Mouse (Mus musculus) MEL (cell line): ENCODE data around the gene Fam177a.
"Not testable (repeated sequence)": the region's sequence is repeated elsewhere in the genome, so short reads cannot be mapped to it uniquely, and the experiment has no call there.

Experiments
- CTCF ChIP-seq, 3 experiments: IDR thresholded peaks in 2 of 3; conservative IDR thresholded peaks in 1 of 3; 2 replicates each; pipeline ENCODE4 v1.5.1; 2011 to 2012; ENCODE audit warnings: low read length in 3 of 3, low read depth in 2 of 3, mild to moderate bottlenecking in 2 of 3, improper control_type of control experiment in 1 of 3, inconsistent platforms in 1 of 3, mixed read lengths in 1 of 3, moderate library complexity in 1 of 3; ENCODE audit not compliant: control insufficient read depth in 1 of 3, insufficient read depth in 1 of 3, poor library complexity in 1 of 3, severe bottlenecking in 1 of 3
- E2F4 ChIP-seq: IDR thresholded peaks from 2 replicates; pipeline ENCODE4 v1.6.1; 2011; ENCODE audit warnings: low read depth, low read length, improper control_type of control experiment, borderline replicate concordance
- EP300 ChIP-seq, 2 experiments: IDR thresholded peaks; 2 replicates each; pipeline ENCODE4 v1.6.1; 2011; ENCODE audit warnings: improper control_type of control experiment in 2 of 2, low read length in 2 of 2, low read depth in 1 of 2, mild to moderate bottlenecking in 1 of 2
- ETS1 ChIP-seq: IDR thresholded peaks from 2 replicates; pipeline ENCODE4 v1.6.1; 2012; ENCODE audit warnings: low read depth, mild to moderate bottlenecking, inconsistent platforms, low read length, improper control_type of control experiment, moderate library complexity
- GATA1 ChIP-seq: IDR thresholded peaks from 2 replicates; pipeline ENCODE4 v1.6.1; 2011; ENCODE audit warnings: low read depth, low read length, improper control_type of control experiment
- MEF2A ChIP-seq: IDR thresholded peaks from 2 replicates; pipeline ENCODE4 v1.6.1; 2014; ENCODE audit warnings: low read depth, mild to moderate bottlenecking, inconsistent platforms, low read length, improper control_type of control experiment; ENCODE audit not compliant: poor library complexity, insufficient replicate concordance, severe bottlenecking; ENCODE audit errors: extremely low read depth
- MYC ChIP-seq: IDR thresholded peaks from 2 replicates; pipeline ENCODE4 v1.6.1; 2011; ENCODE audit warnings: low read depth, mild to moderate bottlenecking, low read length, improper control_type of control experiment, moderate library complexity
- POLR2A ChIP-seq, 2 experiments: IDR thresholded peaks; 2 replicates each; pipeline ENCODE4 v1.6.1; 2011 to 2012; ENCODE audit warnings: low read length in 2 of 2, mild to moderate bottlenecking in 2 of 2, control low read depth in 1 of 2, improper control_type of control experiment in 1 of 2, low read depth in 1 of 2, moderate library complexity in 1 of 2; ENCODE audit not compliant: control insufficient read depth in 1 of 2, insufficient read depth in 1 of 2, poor library complexity in 1 of 2
- POLR2AphosphoS5 ChIP-seq: IDR thresholded peaks from 2 replicates; pipeline ENCODE4 v1.6.1; 2012; ENCODE audit warnings: low read depth, borderline replicate concordance, mild to moderate bottlenecking, inconsistent platforms, low read length, moderate library complexity, mixed read lengths
- SMC3 ChIP-seq: IDR thresholded peaks from 2 replicates; pipeline ENCODE4 v1.6.1; 2011; ENCODE audit warnings: low read depth, low read length, improper control_type of control experiment
- TBP ChIP-seq: IDR thresholded peaks from 2 replicates; pipeline ENCODE4 v1.8.0; 2011; ENCODE audit warnings: low read depth, low read length, improper control_type of control experiment
- ZC3H11A ChIP-seq: IDR thresholded peaks from 2 replicates; pipeline ENCODE4 v1.6.1; 2012; ENCODE audit warnings: low read depth, mild to moderate bottlenecking, inconsistent platforms, low read length, improper control_type of control experiment
- ZKSCAN1 ChIP-seq: IDR thresholded peaks from 2 replicates; pipeline ENCODE4 v1.6.1; 2012; ENCODE audit warnings: low read depth, mild to moderate bottlenecking, inconsistent platforms, low read length, improper control_type of control experiment, moderate library complexity
- ZMIZ1 ChIP-seq: IDR thresholded peaks from 2 replicates; pipeline ENCODE4 v1.6.1; 2012; ENCODE audit warnings: low read depth, mild to moderate bottlenecking, inconsistent platforms, low read length, improper control_type of control experiment, moderate library complexity

DNA sequence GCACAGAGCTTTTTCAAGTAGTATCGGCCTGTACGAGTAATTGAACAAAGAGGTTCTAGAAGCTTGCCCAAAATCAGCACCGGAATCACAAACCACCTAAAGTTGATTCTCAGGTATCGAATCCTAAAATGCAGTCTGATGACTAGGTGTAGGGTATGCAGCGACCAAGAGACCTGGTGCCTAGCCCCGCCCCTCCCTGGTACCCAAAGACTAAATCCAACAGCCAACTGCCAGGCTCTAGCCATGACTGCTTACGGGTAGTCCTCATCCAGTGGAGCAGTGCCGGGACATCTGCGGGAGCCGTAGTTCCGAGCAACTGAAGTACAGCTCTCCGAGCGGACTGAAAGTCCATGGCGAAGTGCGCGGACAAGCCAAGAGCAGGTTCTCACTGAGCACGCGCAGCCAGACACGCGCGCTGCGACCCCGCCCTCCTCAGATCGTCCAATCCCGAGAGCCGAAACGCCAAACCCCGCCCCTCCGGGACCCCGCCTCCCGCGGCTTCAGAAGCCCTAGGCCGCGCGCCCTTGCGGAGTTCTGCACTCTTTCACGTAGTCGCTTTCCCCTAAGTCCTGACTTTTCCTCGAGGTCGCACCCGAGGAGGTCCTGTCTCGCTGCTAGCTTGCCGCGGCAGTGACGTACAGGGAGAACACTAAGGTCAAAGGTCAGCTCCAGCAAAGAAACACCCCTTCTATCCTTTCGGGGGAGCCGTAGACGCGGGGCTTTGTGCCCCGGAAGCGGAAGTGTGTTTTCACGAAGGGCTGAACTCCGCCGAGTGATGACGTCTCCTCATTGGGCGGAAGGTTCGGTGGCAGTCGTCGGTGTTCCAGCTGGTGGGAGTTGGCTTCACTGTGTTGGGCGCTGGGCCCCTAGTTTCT, 44.3 kb upstream of the Fam177a start, which contains the start of the genes 2700097O09Rik and Srp54a:
- not testable (repeated sequence) for TF ChIP-seq CTCF (IDR thresholded peaks at IDR 0.05 in 2 of 3, conservative IDR thresholded peaks at IDR 0.05 in 1 of 3; ENCODE audit: control insufficient read depth in 1 of 3, insufficient read depth in 1 of 3, low read depth in 2 of 3, low read length in 3 of 3, poor library complexity in 1 of 3, severe bottlenecking in 1 of 3); EP300 (IDR thresholded peaks at IDR 0.05; ENCODE audit: low read depth in 1 of 2, low read length in 2 of 2); ZKSCAN1; MEF2A; SMC3; ZC3H11A; GATA1; ZMIZ1; POLR2AphosphoS5; MYC; E2F4
- TF ChIP-seq POLR2A (IDR thresholded peaks at IDR 0.05; ENCODE audit: control insufficient read depth in 1 of 2, insufficient read depth in 1 of 2, low read depth in 1 of 2, low read length in 2 of 2, poor library complexity in 1 of 2) (peak; percentile 16 to 71; a peak in 1 of 4 replicates), ETS1 (peak; percentile 51; the same call in 1 of the 2 replicates), TBP (peak; percentile 15)
